Mouse (Mus musculus) kidney, postnatal 10 days (tissue): Measurements from ENCODE around the gene Tsc22d3.
A peak's percentile ranks its signal among the peaks of the same experiment; 100 is the strongest.
"Not testable (repeated sequence)": the region's sequence is repeated elsewhere in the genome, so short reads cannot be mapped to it uniquely, and the experiment has no call there.

ENCODE experiments used
- DNase-seq: peaks from one replicate; pipeline ENCODE4 v3.0.0; 2021; ENCODE audit warnings: mixed read lengths

The Tsc22d3 gene

GRCm38 (mm10) chrX:140526253-140526618, 74.2 kb downstream of the Tsc22d3 start:
- DNase-seq = no peak

GRCm38 (mm10) chrX:140525604-140526252, 74.7 kb downstream of the Tsc22d3 start:
- no peak for DNase-seq

- no peak for DNase-seq
Measured at GRCm38 (mm10) chrX:140524231-140524630, 76.2 kb downstream of the Tsc22d3 start.

GRCm38 (mm10) chrX:140522071-140522765, 78.2 kb downstream of the Tsc22d3 start:
- peak; percentile 49 for DNase-seq

- peak; percentile 94 for DNase-seq
Measured at GRCm38 (mm10) chrX:140520146-140521102, 80.0 kb downstream of the Tsc22d3 start.

- DNase-seq = no peak
Measured at GRCm38 (mm10) chrX:140518351-140518750, 82.1 kb downstream of the Tsc22d3 start.

- no peak for DNase-seq
Measured at GRCm38 (mm10) chrX:140513379-140513778, 87.1 kb downstream of the Tsc22d3 start.

GRCm38 (mm10) chrX:140511687-140512651, 88.5 kb downstream of the Tsc22d3 start:
- DNase-seq = no peak

- peak; percentile 80 for DNase-seq
Measured at GRCm38 (mm10) chrX:140510696-140511429, 89.6 kb downstream of the Tsc22d3 start.

- DNase-seq = peak; percentile 19
Measured at GRCm38 (mm10) chrX:140509817-140510216, 90.6 kb downstream of the Tsc22d3 start.

GRCm38 (mm10) chrX:140508791-140509190, 91.7 kb downstream of the Tsc22d3 start:
- DNase-seq = not testable (repeated sequence)

GRCm38 (mm10) chrX:140507377-140507776, 93.1 kb downstream of the Tsc22d3 start:
- no peak for DNase-seq

- DNase-seq = no peak
Measured at GRCm38 (mm10) chrX:140506436-140507180, 93.9 kb downstream of the Tsc22d3 start.

GRCm38 (mm10) chrX:140505497-140506238, 94.8 kb downstream of the Tsc22d3 start:
- DNase-seq = peak; percentile 37

- peak; percentile 77 for DNase-seq
Measured at GRCm38 (mm10) chrX:140503905-140504304, 96.6 kb downstream of the Tsc22d3 start.

- DNase-seq = peak; percentile 11
Measured at GRCm38 (mm10) chrX:140501401-140502301, 98.8 kb downstream of the Tsc22d3 start.

- DNase-seq = no peak
Measured at GRCm38 (mm10) chrX:140500306-140500705, 100.2 kb downstream of the Tsc22d3 start.

GRCm38 (mm10) chrX:140498431-140498830, 102.0 kb downstream of the Tsc22d3 start:
- not testable (repeated sequence) for DNase-seq

- no peak for DNase-seq
Measured at GRCm38 (mm10) chrX:140494170-140494569, 106.3 kb downstream of the Tsc22d3 start.
